Mouse (Mus musculus) MEL (cell line): Measurements from ENCODE around the gene Atp8a1.

Experiments
- CTCF ChIP-seq, 3 experiments: IDR thresholded peaks in 2 of 3; conservative IDR thresholded peaks in 1 of 3; 2 replicates each; pipeline ENCODE4 v1.5.1; 2011 to 2012; ENCODE audit warnings: low read length in 3 of 3, low read depth in 2 of 3, mild to moderate bottlenecking in 2 of 3, improper control_type of control experiment in 1 of 3, inconsistent platforms in 1 of 3, mixed read lengths in 1 of 3, moderate library complexity in 1 of 3; ENCODE audit not compliant: control insufficient read depth in 1 of 3, insufficient read depth in 1 of 3, poor library complexity in 1 of 3, severe bottlenecking in 1 of 3
- EP300 ChIP-seq, 2 experiments: IDR thresholded peaks; 2 replicates each; pipeline ENCODE4 v1.6.1; 2011; ENCODE audit warnings: improper control_type of control experiment in 2 of 2, low read length in 2 of 2, low read depth in 1 of 2, mild to moderate bottlenecking in 1 of 2
- GATA1 ChIP-seq: IDR thresholded peaks from 2 replicates; pipeline ENCODE4 v1.6.1; 2011; ENCODE audit warnings: low read depth, low read length, improper control_type of control experiment
- POLR2A ChIP-seq, 2 experiments: IDR thresholded peaks; 2 replicates each; pipeline ENCODE4 v1.6.1; 2011 to 2012; ENCODE audit warnings: low read length in 2 of 2, mild to moderate bottlenecking in 2 of 2, control low read depth in 1 of 2, improper control_type of control experiment in 1 of 2, low read depth in 1 of 2, moderate library complexity in 1 of 2; ENCODE audit not compliant: control insufficient read depth in 1 of 2, insufficient read depth in 1 of 2, poor library complexity in 1 of 2
- RAD21 ChIP-seq: IDR thresholded peaks from 2 replicates; pipeline ENCODE4 v1.6.1; 2011; ENCODE audit warnings: mild to moderate bottlenecking, low read depth, low read length, improper control_type of control experiment
- TAL1 ChIP-seq: IDR thresholded peaks from 2 replicates; pipeline ENCODE4 v1.6.1; 2012; ENCODE audit warnings: mild to moderate bottlenecking, inconsistent platforms, low read length, moderate library complexity, mixed read lengths
- TBP ChIP-seq: IDR thresholded peaks from 2 replicates; pipeline ENCODE4 v1.8.0; 2011; ENCODE audit warnings: low read depth, low read length, improper control_type of control experiment
- ZC3H11A ChIP-seq: IDR thresholded peaks from 2 replicates; pipeline ENCODE4 v1.6.1; 2012; ENCODE audit warnings: low read depth, mild to moderate bottlenecking, inconsistent platforms, low read length, improper control_type of control experiment

DNA sequence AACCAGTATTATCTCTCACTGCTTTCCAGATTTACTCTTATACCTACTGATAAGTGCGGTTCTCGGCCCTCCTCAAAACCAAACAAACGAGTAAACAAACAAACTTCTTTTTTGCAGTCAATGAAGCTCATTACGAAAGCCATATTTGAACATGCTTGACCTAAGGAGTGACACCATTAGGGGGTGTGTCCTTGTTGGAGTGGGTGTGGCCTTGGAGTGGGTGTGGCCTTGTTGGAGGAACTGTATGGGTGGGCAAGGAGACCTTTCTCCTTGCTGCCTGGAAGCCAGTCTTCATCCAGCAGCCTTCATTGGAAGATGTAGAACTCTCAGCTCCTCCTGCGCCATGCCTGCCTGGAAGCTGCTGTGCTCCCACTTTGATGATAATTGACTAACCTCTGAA lies 13.4 kb downstream of the Atp8a1 start:
- no peak for TF ChIP-seq TBP
- TF ChIP-seq POLR2A (IDR thresholded peaks at IDR 0.05; ENCODE audit: control insufficient read depth in 1 of 2, insufficient read depth in 1 of 2, low read depth in 1 of 2, low read length in 2 of 2, poor library complexity in 1 of 2), result no peak
- no peak for TF ChIP-seq RAD21
- TF ChIP-seq ZC3H11A, result no peak
- TF ChIP-seq GATA1, result no peak
- no peak for TF ChIP-seq EP300 (IDR thresholded peaks at IDR 0.05; ENCODE audit: low read depth in 1 of 2, low read length in 2 of 2)
- no peak for TF ChIP-seq TAL1
- no peak for TF ChIP-seq CTCF (IDR thresholded peaks at IDR 0.05 in 2 of 3, conservative IDR thresholded peaks at IDR 0.05 in 1 of 3; ENCODE audit: control insufficient read depth in 1 of 3, insufficient read depth in 1 of 3, low read depth in 2 of 3, low read length in 3 of 3, poor library complexity in 1 of 3, severe bottlenecking in 1 of 3)
